Mouse (Mus musculus) embryonic facial prominence, embryonic 11.5 days (tissue): Measurements from ENCODE around the gene Derl3. TPM values are rescaled to one million over a fixed set of nuclear protein-coding genes. Genes with fewer than 3 reads are reported as not detected.

Source experiments
- ATAC-seq: fragments of 200-750 bp; cut with Nextera tagmentation; replicated peaks from 2 replicates; pipeline ENCODE4 v1.8.0; 2017; ENCODE audit warnings: low read depth; ENCODE audit not compliant: insufficient number of reproducible peaks, low FRiP score, low TSS enrichment
- DNase-seq: peaks from one replicate; pipeline ENCODE4 v3.0.0-alpha.2; 2015; ENCODE audit warnings: low spot score
- H3K27ac ChIP-seq: fragments of 300-500 bp; sonication (generic); replicated peaks from 2 replicates; pipeline ENCODE4 v1.5.1; 2014; ENCODE audit warnings: mild to moderate bottlenecking, low read depth, low read length, control low read depth
- H3K27me3 ChIP-seq: fragments of 300-500 bp; sonication (generic); 2 replicates; pipeline ENCODE4 v1.6.1; 2014; ENCODE audit warnings: mild to moderate bottlenecking, low read length, moderate library complexity, mixed read lengths; ENCODE audit not compliant: control insufficient read depth, insufficient read depth
- H3K36me3 ChIP-seq: fragments of 300-500 bp; sonication (generic); replicated peaks from 2 replicates; pipeline ENCODE4 v1.6.1; 2014; ENCODE audit warnings: low read depth, mild to moderate bottlenecking, low read length, moderate library complexity, mixed read lengths; ENCODE audit not compliant: control insufficient read depth, insufficient read depth
- H3K4me1 ChIP-seq: fragments of 300-500 bp; sonication (generic); 2 replicates; pipeline ENCODE4 v1.6.1; 2014; ENCODE audit warnings: low read length, mixed read lengths; ENCODE audit not compliant: control insufficient read depth, insufficient read depth
- H3K4me2 ChIP-seq: fragments of 300-500 bp; sonication (generic); 2 replicates; pipeline ENCODE4 v1.6.1; 2014; ENCODE audit warnings: low read depth, mild to moderate bottlenecking, control low read depth, low read length, moderate library complexity
- H3K4me3 ChIP-seq: fragments of 300-500 bp; sonication (generic); 2 replicates; pipeline ENCODE4 v1.5.1; 2014; ENCODE audit warnings: low read depth, low read length, control low read depth
- H3K9ac ChIP-seq: fragments of 300-500 bp; sonication (generic); replicated peaks from 2 replicates; pipeline ENCODE4 v1.6.1; 2014; ENCODE audit warnings: mild to moderate bottlenecking, control low read depth, low read length
- H3K9me3 ChIP-seq: fragments of 300-500 bp; sonication (generic); replicated peaks from 2 replicates; pipeline ENCODE4 v1.6.1; 2016; ENCODE audit warnings: mild to moderate bottlenecking, low read length, inconsistent platforms, mixed read lengths; ENCODE audit not compliant: control insufficient read depth
- WGBS: fragments of 180-500 bp; shearing (Covaris S2); extraction: QIAGEN DNeasy Blood & Tissue Kit; methylation state at CpG from one replicate; pipeline ENCODE4 v1.1.7; 2014; 5-methylcytosine and 5-hydroxymethylcytosine counted together
- polyA plus RNA-seq: library from polyadenylated mRNA; unstranded; fragments of >200 nt; fragmentation: Nextera tagmentation; extraction: Ambion mirVana; gene quantifications from 2 replicates; pipeline ENCODE4 v1.2.1, GENCODE M21; 2014

Gene Derl3
- polyA plus RNA-seq, 1 experiment from 2014 or later: 3.7 TPM

- no peaks in the 10 kb centered on the region for H3K36me3 ChIP-seq
- no peaks in the 10 kb centered on the region for H3K4me1 ChIP-seq
- no peaks in the 10 kb centered on the region for H3K9me3 ChIP-seq
- H3K4me3 ChIP-seq: no peak within 1 kb of the TSS
- ATAC-seq: no peak
- 80% methylated on average over 15 of the region's 15 CpGs for WGBS
- H3K27ac ChIP-seq: no peak within 1 kb of the TSS
- no peaks in the 10 kb centered on the region; the same call in 1 of the 2 replicates for H3K27me3 ChIP-seq
- no peak for DNase-seq
- no peak within 1 kb of the TSS for H3K9ac ChIP-seq
- H3K4me2 ChIP-seq: no peak within 1 kb of the TSS
Measured at GRCm38 (mm10) chr10:75942736-75943477, 49.7 kb downstream of the Derl3 start, which contains the start of gene Vpreb3. TSS of gene Vpreb3 (plus strand) at chr10:75943057.

GRCm38 (mm10) chr10:75944066-75944772 is 51.0 kb downstream of the Derl3 start:
- Histone ChIP-seq H3K36me3 (no peaks in the 10 kb centered on the region), H3K4me2 (no peak overlapping the region), H3K27me3 (no peaks in the 10 kb centered on the region), H3K9me3 (no peaks in the 10 kb centered on the region), H3K4me3 (no peak overlapping the region), H3K9ac (no peak overlapping the region), H3K27ac (no peak overlapping the region), H3K4me1 (no peaks in the 10 kb centered on the region)
- ATAC-seq (no peak), DNase-seq (no peak)
- WGBS: 29% methylated on average over 11 of the region's 11 CpGs

- no peaks in the 10 kb centered on the region for H3K27me3 ChIP-seq
- no peaks in the 10 kb centered on the region for H3K4me1 ChIP-seq
- no peaks in the 10 kb centered on the region for H3K36me3 ChIP-seq
- H3K9me3 ChIP-seq: no peaks in the 10 kb centered on the region
- 93% methylated on average over 7 of the region's 7 CpGs for WGBS
- H3K4me2 ChIP-seq: no peak overlapping the region
- no peak overlapping the region for H3K9ac ChIP-seq
- ATAC-seq: no peak
- H3K27ac ChIP-seq: no peak overlapping the region
- no peak overlapping the region for H3K4me3 ChIP-seq
- no peak for DNase-seq
Measured at GRCm38 (mm10) chr10:75945213-75945612, 52.0 kb downstream of the Derl3 start.

Other genes starting within 250 kb of the Derl3 start
- 1.6 and 1.9 TPM in 2 replicates for gene Susd2, start 249.4 kb upstream of the Derl3 start, polyA plus RNA-seq
- 21.7 and 22.3 TPM in 2 replicates for gene Cabin1, start 129.1 kb upstream of the Derl3 start, polyA plus RNA-seq
- gene Ddt, start 120.0 kb upstream of the Derl3 start, polyA plus RNA-seq: 92.0 and 103 TPM in 2 replicates
- not detected in 2 replicates for gene Gm20441, start 112.5 kb upstream of the Derl3 start, polyA plus RNA-seq
- 5.9 and 7.8 TPM in 2 replicates for gene Gstt3, start 112.0 kb upstream of the Derl3 start, polyA plus RNA-seq
- gene Gstt1, start 94.8 kb upstream of the Derl3 start, polyA plus RNA-seq: 6.9 and 7.6 TPM in 2 replicates
- not detected in 2 replicates for gene Gstt4, start 70.9 kb upstream of the Derl3 start, polyA plus RNA-seq
- gene Gstt2, start 56.0 kb upstream of the Derl3 start, polyA plus RNA-seq: 8.8 and 12.7 TPM in 2 replicates
- 1,991 and 2,343 TPM in 2 replicates for gene Mif, start 33.2 kb upstream of the Derl3 start, polyA plus RNA-seq
- gene Smarcb1, start 28.2 kb downstream of the Derl3 start, polyA plus RNA-seq: 236 and 250 TPM in 2 replicates
- 8.7 and 8.8 TPM in 2 replicates for gene Chchd10, start 39.7 kb downstream of the Derl3 start, polyA plus RNA-seq
- gene Mmp11, start 43.1 kb downstream of the Derl3 start, polyA plus RNA-seq: 56.1 and 71.9 TPM in 2 replicates
- 0.29 and 0.62 TPM in 2 replicates for gene Gm867, start 47.3 kb downstream of the Derl3 start, polyA plus RNA-seq
- gene Vpreb3, start 49.6 kb downstream of the Derl3 start, polyA plus RNA-seq: 1.1 TPM in 1 of 2 replicates, not detected in the other
- gene Gm5134, start 61.1 kb downstream of the Derl3 start, polyA plus RNA-seq: not detected in 2 replicates
- 37.2 and 37.9 TPM in 2 replicates for gene Zfp280b, start 139.2 kb downstream of the Derl3 start, polyA plus RNA-seq
- not detected in 2 replicates for gene Slc5a4b, start 217.5 kb downstream of the Derl3 start, polyA plus RNA-seq